Mouse (Mus musculus) ovary, adult 10 weeks (tissue): ENCODE results near the gene Hacd3. TPM values are rescaled to one million over a fixed set of nuclear protein-coding genes. Genes with fewer than 3 reads are reported as not detected.

ENCODE experiments used
- polyA plus RNA-seq: library from polyadenylated mRNA; stranded (reverse); fragments of 350-450 nt; fragmentation: Illumina TruSeq; extraction: RNeasy Lipid Tissue Mini Kit (QIAGEN cat#74804); gene quantifications from one replicate; pipeline ENCODE4 v1.2.3, GENCODE M21; 2014

The Hacd3 gene
- 265 TPM for polyA plus RNA-seq

GRCm38 (mm10) chr9:65020991-65021886, at the start of gene Hacd3:
Gene Hacd3, minus strand, starts transcription at chr9:65021693.

GRCm38 (mm10) chr9:65032269-65033108, 11.0 kb upstream of the Hacd3 start, which contains the start of gene Dpp8:
Gene Dpp8, plus strand, starts transcription at chr9:65032414.

GRCm38 (mm10) chr9:64960117-64960977, 61.1 kb downstream of the Hacd3 start, which contains the start of gene Ints14:
Gene Ints14, plus strand, starts transcription at chr9:64960905.

GRCm38 (mm10) chr9:64951161-64951657, 70.3 kb downstream of the Hacd3 start, which contains the start of gene Slc24a1:
Gene Slc24a1, minus strand, starts transcription at chr9:64951607.

Other genes starting within 250 kb of the Hacd3 start
- gene Dennd4a, start 210.4 kb downstream of the Hacd3 start, polyA plus RNA-seq: 36.8 TPM
- 0.14 TPM for gene Slc24a1, start 70.1 kb downstream of the Hacd3 start, polyA plus RNA-seq
- 32.8 TPM for gene Ints14, start 60.8 kb downstream of the Hacd3 start, polyA plus RNA-seq
- 173 TPM for gene Dpp8, start 10.7 kb upstream of the Hacd3 start, polyA plus RNA-seq
- 21.2 TPM for gene Igdcc4, start 79.8 kb upstream of the Hacd3 start, polyA plus RNA-seq
- gene Igdcc3, start 119.5 kb upstream of the Hacd3 start, polyA plus RNA-seq: not detected
- 3.8 TPM for gene Parp16, start 173.7 kb upstream of the Hacd3 start, polyA plus RNA-seq
- 6.1 TPM for gene Cilp, start 243.5 kb upstream of the Hacd3 start, polyA plus RNA-seq